Mouse (Mus musculus) liver, embryonic 14.5 days (tissue): ENCODE measurements around the gene Adamts4. TPM values are rescaled to one million over a fixed set of nuclear protein-coding genes. Genes with fewer than 3 reads are reported as not detected.
"Not testable (repeated sequence)": the region's sequence is repeated elsewhere in the genome, so short reads cannot be mapped to it uniquely, and the experiment has no call there.

Source experiments
- ATAC-seq: fragments of 200-750 bp; cut with Nextera tagmentation; 2 replicates; pipeline ENCODE4 v1.8.0; 2017; ENCODE audit warnings: moderate number of reproducible peaks, mild to moderate bottlenecking, moderate library complexity; ENCODE audit not compliant: insufficient read depth
- DNase-seq, 3 experiments: peaks; one replicate each; pipeline ENCODE4 v3.0.0-alpha.2; 2012 to 2013; ENCODE audit warnings: low read depth in 3 of 3, low spot score in 3 of 3
- H3K27ac ChIP-seq: fragments of 300-500 bp; sonication (generic); 2 replicates; pipeline ENCODE4 v1.5.1; 2014; ENCODE audit warnings: moderate library complexity, mild to moderate bottlenecking, control low read depth, inconsistent platforms
- H3K27me3 ChIP-seq: fragments of 300-500 bp; sonication (generic); 2 replicates; pipeline ENCODE4 v1.6.1; 2014; ENCODE audit warnings: mild to moderate bottlenecking, low read length, moderate library complexity; ENCODE audit not compliant: control insufficient read depth, insufficient read depth
- H3K36me3 ChIP-seq: fragments of 300-500 bp; sonication (generic); replicated peaks from 2 replicates; pipeline ENCODE4 v1.6.1; 2014; ENCODE audit warnings: low read depth; ENCODE audit not compliant: control insufficient read depth, insufficient read depth
- H3K4me1 ChIP-seq, 2 experiments: fragments of 200-500 bp in 1 of 2; fragments of 300-500 bp in 1 of 2; sonication (generic) in 1 of 2; replicated peaks; 2 replicates each; pipeline ENCODE4 v1.6.1; 2012 to 2014; ENCODE audit warnings: antibody characterized with exemption in 1 of 2, inconsistent platforms in 1 of 2, low read length in 1 of 2; ENCODE audit not compliant: control insufficient read depth in 2 of 2, insufficient read depth in 2 of 2
- H3K4me2 ChIP-seq: fragments of 300-500 bp; sonication (generic); 2 replicates; pipeline ENCODE4 v1.6.1; 2014; ENCODE audit warnings: low read depth, mild to moderate bottlenecking, control low read depth, moderate library complexity
- H3K4me3 ChIP-seq, 2 experiments: fragments of 200-500 bp in 1 of 2; fragments of 300-500 bp in 1 of 2; sonication (generic) in 1 of 2; 2 replicates each; pipeline ENCODE4 v1.5.1; 2012 to 2014; ENCODE audit warnings: low read depth in 2 of 2, low read length in 2 of 2, mild to moderate bottlenecking in 2 of 2, control low read depth in 1 of 2, inconsistent platforms in 1 of 2, moderate library complexity in 1 of 2; ENCODE audit not compliant: insufficient read depth in 1 of 2
- H3K9ac ChIP-seq: fragments of 300-500 bp; sonication (generic); replicated peaks from 2 replicates; pipeline ENCODE4 v1.6.1; 2014; ENCODE audit warnings: mild to moderate bottlenecking, control low read depth, moderate library complexity
- H3K9me3 ChIP-seq: fragments of 300-500 bp; sonication (generic); 2 replicates; pipeline ENCODE4 v1.6.1; 2016; ENCODE audit warnings: low read length, mixed read lengths; ENCODE audit not compliant: control insufficient read depth
- CTCF ChIP-seq: IDR thresholded peaks from 2 replicates; pipeline ENCODE4 v1.5.1; 2016; ENCODE audit warnings: antibody characterized with exemption, low read depth, control low read depth
- EP300 ChIP-seq: IDR thresholded peaks from 2 replicates; pipeline ENCODE4 v1.6.1; 2016; ENCODE audit warnings: antibody characterized with exemption, low read depth
- WGBS: fragments of 180-500 bp; shearing (Covaris S2); extraction: QIAGEN DNeasy Blood & Tissue Kit; methylation state at CpG from one replicate; pipeline ENCODE4 v1.1.7; 2014; ENCODE audit not compliant: insufficient replicate concordance; 5-methylcytosine and 5-hydroxymethylcytosine counted together
- polyA plus RNA-seq, 2 experiments: library from polyadenylated mRNA; depleted of rRNA in 1 of 2; stranded (reverse) in 1 of 2; unstranded in 1 of 2; fragments of >200 nt; fragmentation: Nextera tagmentation in 1 of 2; extraction: Ambion mirVana in 1 of 2; gene quantifications; 2 replicates each; pipeline versions ENCODE4 v1.2.1 to v1.2.3; 2012 to 2014

The Adamts4 gene
- polyA plus RNA-seq, 2 experiments, result 0.13 to 0.17 TPM

- no peaks in the 10 kb centered on the region for H3K27me3 ChIP-seq
- WGBS, result 74% methylated on average over 15 of the region's 15 CpGs
- H3K36me3 ChIP-seq, result peaks cover 51% of the 10 kb centered on the region
- H3K4me3 ChIP-seq, result no peak overlapping the region
- no peak overlapping the region for H3K27ac ChIP-seq
- no peak for TF ChIP-seq EP300
- TF ChIP-seq CTCF, result no peak
- no peak for DNase-seq
- H3K4me2 ChIP-seq, result no peak overlapping the region
- H3K4me1 ChIP-seq, result no peaks in the 10 kb centered on the region; a peak in 1 of 4 replicates
- H3K9ac ChIP-seq, result no peak overlapping the region
- ATAC-seq, result no peak
- no peaks in the 10 kb centered on the region for H3K9me3 ChIP-seq
Measured at GRCm38 (mm10) chr1:171239992-171240744, 10.1 kb upstream of the Adamts4 start.

- no peak overlapping the region for H3K4me2 ChIP-seq
- ATAC-seq (no peak), DNase-seq (no peak)
- H3K27me3 ChIP-seq, result no peaks in the 10 kb centered on the region
- H3K9ac ChIP-seq, result no peak overlapping the region
- TF ChIP-seq EP300 (no peak), CTCF (no peak)
- H3K27ac ChIP-seq, result no peak overlapping the region
- 77% methylated on average over 10 of the region's 10 CpGs for WGBS
- peaks cover 46% of the 10 kb centered on the region for H3K36me3 ChIP-seq
- H3K9me3 ChIP-seq, result no peaks in the 10 kb centered on the region
- H3K4me1 ChIP-seq, result peaks cover 1 to 2% of the 10 kb centered on the region in 2 experiments; a peak in 3 of 4 replicates
- H3K4me3 ChIP-seq, result no peak overlapping the region
Measured at GRCm38 (mm10) chr1:171240911-171241310, 9.3 kb upstream of the Adamts4 start.

- peaks cover 38% of the 10 kb centered on the region for H3K36me3 ChIP-seq
- 88% methylated on average over 12 of the region's 12 CpGs for WGBS
- H3K9me3 ChIP-seq, DNase-seq, H3K4me2 ChIP-seq, H3K27me3 ChIP-seq, H3K4me3 ChIP-seq, H3K27ac ChIP-seq, ATAC-seq, H3K4me1 ChIP-seq, H3K9ac ChIP-seq: not testable (repeated sequence)
Measured at GRCm38 (mm10) chr1:171241952-171242351, 8.3 kb upstream of the Adamts4 start.

DNA sequence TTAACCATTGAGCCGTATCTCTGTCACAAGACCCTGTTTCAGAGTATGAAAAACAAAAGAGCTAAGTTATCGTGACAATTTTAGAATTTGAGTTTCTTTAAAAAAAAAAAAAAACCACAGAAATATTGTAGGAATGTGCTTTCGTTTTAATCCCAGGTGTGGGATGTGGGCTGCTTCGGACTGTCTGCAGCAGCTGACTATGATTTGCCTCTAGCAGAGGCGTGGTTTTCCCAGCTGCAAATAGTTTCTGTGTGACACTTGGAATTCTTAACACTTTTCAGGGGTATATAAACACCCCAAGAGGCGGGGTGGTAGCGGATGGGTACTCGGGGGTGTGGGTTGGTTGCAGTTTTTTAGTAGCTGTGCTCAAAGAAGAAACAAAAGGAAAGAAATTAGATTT, 4.9 kb upstream of the Adamts4 start:
- TF ChIP-seq CTCF, result no peak
- H3K36me3 ChIP-seq, result peaks cover 14% of the 10 kb centered on the region; the same call in 1 of the 2 replicates
- ATAC-seq, result no peak
- peaks cover 13 to 18% of the 10 kb centered on the region in 2 experiments for H3K4me1 ChIP-seq
- WGBS, result 83% methylated on average over 8 of the region's 8 CpGs
- H3K9me3 ChIP-seq, result no peaks in the 10 kb centered on the region
- no peak overlapping the region for H3K27ac ChIP-seq
- H3K4me3 ChIP-seq, result no peak overlapping the region
- H3K27me3 ChIP-seq, result peaks cover 1% of the 10 kb centered on the region; the same call in 1 of the 2 replicates
- no peak overlapping the region for H3K9ac ChIP-seq
- no peak for DNase-seq
- no peak overlapping the region; the same call in 1 of the 2 replicates for H3K4me2 ChIP-seq

DNA sequence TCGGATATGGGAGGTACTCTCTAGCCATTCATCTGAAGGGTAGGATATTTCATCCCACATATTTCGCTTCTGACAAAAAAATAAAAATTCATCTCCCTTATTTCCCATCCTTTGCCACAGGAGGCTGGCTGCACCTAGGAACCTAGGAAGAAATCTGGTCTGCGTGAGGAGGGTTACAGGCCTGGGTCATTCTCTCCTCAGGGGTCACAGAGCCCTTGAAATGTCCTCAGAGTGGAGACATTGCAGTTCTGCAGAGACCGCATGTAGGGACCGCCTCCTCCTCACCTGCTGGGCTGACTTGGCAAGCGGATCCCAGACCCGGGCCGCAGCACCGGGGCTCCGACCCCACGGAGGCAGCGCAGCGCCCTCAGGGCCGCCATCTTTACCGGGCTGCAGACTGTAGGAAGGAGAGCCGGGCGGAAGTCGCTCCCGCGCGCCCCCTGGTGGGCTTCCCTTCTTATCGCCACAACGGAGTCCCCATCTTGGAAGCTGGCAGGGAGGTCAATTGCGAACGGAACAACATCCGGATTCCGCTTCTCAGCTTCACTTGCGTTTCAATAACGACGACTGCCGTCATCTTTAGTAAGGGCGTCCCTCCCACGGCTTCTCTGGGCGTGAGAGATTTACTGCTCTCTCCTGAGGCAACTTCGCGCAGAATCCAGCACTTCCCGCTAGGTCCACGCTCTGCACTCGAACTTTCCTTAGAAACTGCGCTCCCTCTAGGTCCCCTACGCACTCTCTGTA, 3.3 kb upstream of the Adamts4 start:
- Histone ChIP-seq H3K36me3 (peaks cover 11% of the 10 kb centered on the region; the same call in 1 of the 2 replicates), H3K9me3 (no peaks in the 10 kb centered on the region), H3K4me2 (peak overlapping the region; percentile 97), H3K9ac (peak overlapping the region; percentile 79), H3K4me1 (peaks cover 13 to 18% of the 10 kb centered on the region in 2 experiments), H3K4me3 (peak overlapping the region; percentile 82 to 96), H3K27ac (peak overlapping the region; percentile 83), H3K27me3 (peaks cover 16% of the 10 kb centered on the region)
- ATAC-seq (peak; percentile 95), DNase-seq (peak; percentile 91 to 98 (median 98))
- WGBS, result under 1% methylated on average over 41 of the region's 41 CpGs
- TF ChIP-seq CTCF (peak; percentile 98), EP300 (peak; percentile 43; the same call in 1 of the 2 replicates)
